Mouse (Mus musculus): ENCODE data around the gene Ddx52. TPM values are rescaled to one million over a fixed set of nuclear protein-coding genes. Genes with fewer than 3 reads are reported as not detected.

Gene Ddx52
- total RNA-seq, 2 experiments from 2014 or later: 20.0 to 21.7 TPM

DNA sequence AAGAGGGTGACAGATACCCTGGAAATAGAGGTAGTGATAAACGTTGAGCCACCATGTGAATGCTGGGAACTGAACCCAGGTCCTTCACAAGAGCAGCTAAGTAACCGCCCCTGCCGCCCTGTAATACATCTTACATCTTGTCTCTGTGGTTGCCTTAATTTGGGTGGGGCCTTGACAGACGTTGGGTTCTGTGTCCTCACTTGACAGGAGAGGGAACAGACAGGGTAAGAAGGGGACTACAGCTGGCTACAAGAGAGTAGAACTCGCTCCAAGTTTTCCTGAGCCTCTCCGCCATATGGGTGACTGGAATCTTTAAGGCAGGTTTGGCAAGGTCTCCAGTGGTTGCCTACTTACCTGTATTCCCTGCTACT, 26.3 kb downstream of the Ddx52 start:
- no peak for DNase-seq

DNA sequence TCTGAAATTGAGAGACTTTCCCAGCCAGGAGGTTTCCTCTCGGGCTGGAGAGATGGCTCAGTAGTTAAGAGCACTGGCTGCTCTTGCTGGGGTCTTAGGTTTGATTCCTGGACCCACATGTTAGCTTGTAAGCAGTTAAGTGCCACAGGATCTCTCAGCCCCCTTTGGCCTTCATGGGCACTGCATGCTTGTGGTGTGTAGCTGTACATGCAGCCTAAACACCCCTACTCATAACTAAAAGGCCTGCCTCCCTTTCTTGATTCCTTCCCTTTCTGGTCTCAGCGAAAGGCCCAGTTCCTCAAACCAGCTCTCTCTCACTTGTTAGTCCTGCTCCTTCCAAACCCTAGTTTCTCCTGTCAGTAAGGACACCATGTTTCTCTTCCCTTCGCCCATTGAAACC, 27.2 kb downstream of the Ddx52 start:
- no peak for DNase-seq

GRCm38 (mm10) chr11:83974561-83975346, 32.9 kb downstream of the Ddx52 start:
- no peak for DNase-seq

- DNase-seq: no peak
Measured at GRCm38 (mm10) chr11:83975488-83975887, 33.6 kb downstream of the Ddx52 start.

- DNase-seq: no peak
Measured at GRCm38 (mm10) chr11:83976236-83976977, 34.5 kb downstream of the Ddx52 start.

GRCm38 (mm10) chr11:83977810-83978209, 35.9 kb downstream of the Ddx52 start:
- DNase-seq: no peak

GRCm38 (mm10) chr11:83979992-83980391, 38.1 kb downstream of the Ddx52 start:
- peak; percentile 17 to 25 for DNase-seq

GRCm38 (mm10) chr11:83981338-83981737, 39.5 kb downstream of the Ddx52 start:
- peak; percentile 32 to 34 for DNase-seq

DNA sequence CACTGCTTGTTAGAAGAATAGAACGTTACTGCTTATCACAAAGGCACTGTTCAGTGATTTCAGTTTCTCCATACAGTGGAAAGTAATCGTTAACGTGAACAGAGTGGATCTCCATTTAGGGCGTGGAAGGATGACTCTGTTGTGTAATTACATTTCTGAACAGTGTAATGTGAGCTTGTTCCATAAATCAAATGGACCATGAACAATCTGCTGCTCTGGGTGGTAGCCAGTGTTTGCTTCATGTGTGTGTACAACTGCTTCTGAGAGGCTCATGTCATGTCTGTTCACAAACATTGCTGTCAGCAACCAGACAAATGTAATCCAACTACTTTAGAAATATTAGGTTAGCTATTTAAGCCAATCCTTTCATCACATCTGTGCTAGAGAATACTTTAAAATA, 49.8 kb downstream of the Ddx52 start:
- no peak for DNase-seq

DNA sequence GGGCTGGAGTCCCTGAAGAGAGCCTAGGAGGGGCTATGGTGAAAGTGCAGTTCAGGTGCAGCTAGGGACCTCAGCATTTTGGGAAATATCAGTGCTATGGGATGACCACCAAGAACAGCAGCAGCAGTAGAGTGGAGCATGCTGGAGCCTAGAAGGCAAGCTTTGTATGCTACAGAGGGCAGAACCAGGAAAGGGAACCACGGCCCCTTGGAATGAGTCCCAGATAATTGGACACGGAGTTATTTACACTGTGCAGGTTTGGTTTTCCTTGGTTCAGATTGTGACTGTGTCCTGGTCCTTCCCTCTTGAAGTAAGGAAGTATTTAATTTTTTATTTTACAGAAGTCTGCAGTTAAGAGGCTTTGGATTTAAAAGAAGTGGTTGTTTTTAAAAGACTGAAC, 51.6 kb downstream of the Ddx52 start:
- DNase-seq: peak; percentile 8 to 34

DNA sequence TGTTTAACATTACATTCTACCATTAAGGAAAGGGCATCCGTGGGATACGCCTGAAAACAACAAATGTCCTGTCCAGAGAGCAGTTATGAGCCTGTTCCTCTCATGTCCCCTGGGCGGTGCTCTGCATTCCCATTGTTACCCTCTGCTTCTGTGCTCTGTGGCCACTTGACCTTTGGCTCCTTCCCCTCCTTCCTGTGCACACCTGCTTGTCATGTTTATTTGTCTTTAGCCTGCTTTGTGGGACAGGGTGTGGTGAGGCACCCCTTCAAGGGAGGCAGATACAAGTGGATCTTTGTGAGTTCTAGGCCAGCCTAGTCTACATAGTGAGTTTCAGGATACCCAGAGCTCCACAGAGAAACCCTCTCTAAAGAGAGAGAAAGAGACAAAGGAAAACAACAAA, 52.6 kb downstream of the Ddx52 start:
- DNase-seq: no peak

- no peak for DNase-seq
Measured at GRCm38 (mm10) chr11:83995535-83995950, 53.7 kb downstream of the Ddx52 start.

- DNase-seq: no peak
Measured at GRCm38 (mm10) chr11:83997171-83997868, 55.5 kb downstream of the Ddx52 start.

DNA sequence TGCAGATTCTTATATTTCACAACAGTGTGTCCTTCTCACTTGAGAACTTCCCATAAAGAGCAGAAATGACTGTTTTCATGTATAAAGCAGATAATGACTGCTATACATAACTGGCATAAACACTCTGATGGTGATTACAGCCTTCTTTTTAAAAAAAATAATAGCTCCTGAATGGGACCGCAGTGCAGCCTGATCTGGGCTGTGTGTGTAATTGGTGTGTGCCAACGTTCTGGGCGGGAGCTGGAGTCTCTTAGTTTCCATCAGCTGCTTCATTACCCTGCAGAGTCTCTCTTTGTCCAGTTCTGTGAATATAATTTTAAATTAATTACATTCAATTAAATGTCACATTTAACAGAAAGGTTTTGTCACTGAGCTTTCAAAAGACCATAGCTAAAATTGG, 57.1 kb downstream of the Ddx52 start:
- DNase-seq: no peak

- DNase-seq: no peak
Measured at GRCm38 (mm10) chr11:83999411-83999915, 57.6 kb downstream of the Ddx52 start.

DNA sequence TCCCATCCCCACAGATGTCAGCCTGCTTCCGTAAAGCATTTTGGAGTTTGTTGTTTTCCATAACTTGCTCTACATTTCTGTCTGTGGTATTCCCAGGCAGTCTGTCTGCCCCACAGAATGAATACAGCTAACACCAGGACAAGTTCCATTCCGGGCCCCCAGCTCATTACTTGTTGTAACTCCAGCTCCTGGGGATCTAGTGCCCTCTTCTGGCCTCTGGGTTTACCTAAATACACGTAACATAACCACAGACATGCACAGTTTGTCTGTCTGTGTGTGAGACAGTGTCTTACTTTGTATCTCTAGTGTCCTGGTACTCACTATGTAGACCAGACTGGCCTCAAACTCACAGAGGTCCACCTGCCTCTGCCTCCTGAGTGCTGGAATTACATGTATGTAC, 59.4 kb downstream of the Ddx52 start:
- no peak for DNase-seq

DNA sequence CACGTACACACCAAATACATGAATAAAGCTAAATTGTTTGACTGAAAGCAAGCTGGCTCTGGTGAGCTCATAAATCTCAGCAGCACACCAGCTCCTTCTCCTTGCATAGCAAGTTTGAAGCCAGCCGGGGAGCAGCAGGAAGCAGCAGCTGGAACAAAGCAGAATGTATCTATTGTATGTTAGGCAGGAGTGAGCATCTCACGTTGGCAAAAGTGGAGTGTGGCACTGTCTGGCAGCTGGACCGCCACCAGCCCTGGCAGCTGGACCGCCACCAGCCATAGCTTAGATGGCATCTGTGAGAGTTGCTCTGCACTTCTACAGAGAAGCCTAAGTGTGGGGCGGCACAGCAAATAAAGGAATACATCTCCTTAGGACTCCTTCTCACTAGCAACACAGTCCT, 62.1 kb downstream of the Ddx52 start:
- DNase-seq: no peak

GRCm38 (mm10) chr11:84009001-84009400, 67.1 kb downstream of the Ddx52 start:
- DNase-seq: no peak

DNA sequence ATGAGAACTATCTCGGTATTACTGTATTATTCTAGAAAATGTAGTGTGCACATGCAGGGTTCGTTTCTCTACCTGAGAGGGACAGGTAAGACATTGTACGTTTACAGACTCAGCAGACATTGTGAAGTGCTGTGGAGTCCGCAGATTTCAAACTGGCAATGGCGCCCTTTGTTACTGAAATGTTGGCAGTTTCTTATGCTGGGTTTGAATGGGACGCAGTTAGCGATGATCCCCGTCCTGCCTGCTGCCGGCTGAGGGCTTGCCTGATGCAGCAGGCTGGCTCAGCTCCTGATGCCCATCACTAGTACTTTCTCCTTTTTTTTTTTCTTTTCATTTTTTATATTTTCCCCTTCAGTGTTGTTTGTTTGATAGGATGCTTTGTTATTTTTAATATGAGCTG, 68.5 kb downstream of the Ddx52 start:
- no peak for DNase-seq

DNA sequence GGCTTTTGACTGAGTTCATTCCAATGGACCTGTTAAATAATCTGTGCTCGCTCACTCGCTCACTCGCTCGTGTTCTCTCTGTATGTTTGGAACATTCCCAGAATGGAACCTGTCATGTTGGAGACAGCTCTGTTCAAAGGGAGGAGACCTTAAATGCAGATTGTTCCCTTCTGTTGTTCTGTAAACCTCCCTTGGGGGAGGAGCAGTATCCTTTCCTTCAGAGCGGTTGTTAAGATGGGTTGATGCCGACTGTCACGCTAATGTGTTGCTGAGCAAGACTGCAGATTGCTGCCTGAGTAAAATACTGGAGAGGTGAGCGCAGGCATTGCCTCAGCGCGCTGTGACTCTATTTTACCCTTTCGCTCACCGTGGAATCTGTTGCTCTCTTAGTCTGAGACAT, 69.2 kb downstream of the Ddx52 start:
- no peak for DNase-seq

DNA sequence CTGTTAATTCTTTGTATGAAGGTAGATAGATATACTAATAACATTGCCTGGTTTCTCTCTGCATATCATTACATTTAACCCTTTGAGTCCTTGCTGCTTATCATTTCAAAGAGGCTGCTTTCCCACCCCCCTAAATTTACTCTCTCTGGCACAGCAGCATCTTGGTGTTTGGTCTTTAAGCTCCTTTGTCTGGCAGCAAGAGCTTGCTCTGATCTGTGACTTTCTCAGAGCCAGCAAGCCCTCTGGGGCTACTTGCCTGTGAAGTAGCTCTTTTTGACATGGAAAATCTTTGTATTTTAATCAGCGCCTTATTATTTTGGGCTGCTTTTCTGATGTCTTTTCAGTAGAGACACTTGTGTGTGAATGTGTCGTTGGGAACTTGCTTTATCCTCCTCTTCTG, 69.7 kb downstream of the Ddx52 start:
- DNase-seq: no peak

All from adrenal gland, postnatal 36 days (tissue).